Mouse (Mus musculus): ENCODE data around the gene Chpf2.

Gene Chpf2

DNA sequence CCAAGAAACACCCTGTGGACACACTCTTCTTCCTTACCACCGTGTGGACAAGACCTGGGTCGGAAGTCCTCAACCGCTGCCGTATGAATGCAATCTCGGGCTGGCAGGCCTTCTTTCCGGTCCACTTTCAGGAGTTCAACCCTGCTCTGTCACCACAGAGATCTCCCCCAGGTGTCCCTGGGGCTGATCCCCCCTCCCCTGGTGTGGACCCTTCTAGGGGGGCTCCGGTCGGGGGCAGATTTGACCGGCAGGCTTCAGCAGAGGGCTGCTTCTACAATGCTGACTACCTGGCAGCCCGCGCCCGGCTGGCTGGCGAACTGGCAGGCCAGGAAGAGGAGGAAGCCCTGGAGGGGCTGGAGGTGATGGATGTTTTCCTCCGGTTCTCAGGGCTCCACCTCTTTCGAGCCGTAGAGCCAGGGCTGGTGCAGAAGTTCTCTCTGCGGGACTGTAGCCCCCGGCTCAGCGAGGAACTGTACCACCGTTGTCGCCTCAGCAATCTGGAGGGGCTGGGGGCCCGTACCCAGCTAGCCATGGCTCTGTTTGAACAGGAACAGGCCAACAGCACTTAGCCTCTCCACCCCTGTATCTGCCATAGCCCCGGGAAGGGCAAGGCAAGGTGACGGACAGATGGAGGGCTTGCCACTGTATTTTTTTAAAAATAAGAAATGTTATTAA, 5.4 kb downstream of the Chpf2 start:
- DNase-seq (ENCODE audit: low spot score): no peak

DNA sequence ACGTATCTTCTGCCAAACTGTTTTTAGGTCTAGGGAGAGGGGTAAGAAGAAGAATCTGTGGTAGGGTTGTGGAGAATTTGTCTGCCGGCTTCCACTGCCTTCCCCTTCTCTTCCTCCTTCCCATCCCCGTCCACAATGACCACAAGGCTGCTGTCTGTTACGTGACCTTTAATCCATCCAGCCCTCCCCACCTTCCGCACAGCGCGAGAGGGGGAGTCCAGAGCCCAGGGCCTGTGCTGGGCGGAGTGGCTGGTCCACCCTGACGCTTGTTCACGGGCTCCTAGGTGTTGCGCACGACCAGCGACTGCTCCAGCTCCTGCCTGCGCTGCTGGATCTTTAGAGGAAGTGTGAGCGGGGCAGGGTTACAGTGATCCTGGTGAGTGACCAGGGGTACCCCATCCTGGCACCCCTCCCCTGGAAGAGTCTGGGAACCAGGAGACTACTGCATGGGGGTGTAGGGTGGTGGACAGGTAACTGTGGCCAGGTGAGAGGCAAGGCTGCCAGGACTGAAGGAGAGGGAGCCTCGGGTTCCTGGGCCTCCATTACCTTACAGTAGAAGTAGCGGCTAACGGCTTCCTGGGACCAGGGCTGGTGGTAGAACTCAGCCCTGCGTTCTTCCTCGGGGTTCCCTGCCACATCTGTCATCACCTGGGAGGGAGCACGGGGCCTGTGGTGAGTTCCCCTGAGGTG, 6.1 kb downstream of the Chpf2 start:
- no peak for DNase-seq (ENCODE audit: low spot score)

DNA sequence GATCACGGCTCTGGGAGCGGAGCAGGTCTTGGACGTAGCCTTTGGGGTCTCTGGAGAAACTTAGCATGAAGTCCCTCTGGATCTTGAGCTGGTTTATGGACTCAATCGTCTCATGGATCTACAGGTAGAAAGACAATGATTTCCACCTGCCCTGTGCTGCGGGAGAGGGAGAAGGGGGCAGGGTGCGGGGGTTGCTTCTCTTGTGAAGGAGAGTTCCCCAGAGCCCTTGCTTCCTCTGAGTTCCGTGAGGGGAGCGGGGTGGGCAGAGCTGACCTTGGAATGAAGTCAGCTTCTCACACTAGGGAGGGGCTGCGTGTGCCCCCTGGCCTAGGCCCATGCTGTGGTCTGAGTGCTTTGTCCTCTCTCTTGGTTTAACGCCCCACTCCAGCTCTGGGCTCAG, 6.7 kb downstream of the Chpf2 start:
- no peak for DNase-seq (ENCODE audit: low spot score)

DNA sequence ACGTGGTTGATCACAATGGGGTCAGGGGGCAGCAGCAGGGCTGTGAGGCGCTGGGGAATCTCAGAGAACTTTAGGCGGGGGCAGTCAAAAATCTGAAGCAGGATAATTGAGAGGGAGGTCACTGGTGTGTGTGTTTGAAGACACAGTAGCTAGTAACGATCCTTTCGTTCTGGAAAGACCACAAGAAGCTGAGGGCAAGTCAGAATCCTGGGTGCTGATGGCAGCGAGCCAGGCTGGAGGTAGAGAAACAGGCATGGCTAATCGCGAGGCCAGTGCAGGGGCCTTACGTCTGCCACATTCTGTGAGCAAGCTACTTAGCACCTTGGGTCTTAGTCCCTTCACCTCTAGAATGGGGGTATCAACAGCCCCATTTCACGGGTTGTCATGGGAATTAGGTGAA, 7.4 kb downstream of the Chpf2 start:
- DNase-seq (ENCODE audit: low spot score): no peak

DNA sequence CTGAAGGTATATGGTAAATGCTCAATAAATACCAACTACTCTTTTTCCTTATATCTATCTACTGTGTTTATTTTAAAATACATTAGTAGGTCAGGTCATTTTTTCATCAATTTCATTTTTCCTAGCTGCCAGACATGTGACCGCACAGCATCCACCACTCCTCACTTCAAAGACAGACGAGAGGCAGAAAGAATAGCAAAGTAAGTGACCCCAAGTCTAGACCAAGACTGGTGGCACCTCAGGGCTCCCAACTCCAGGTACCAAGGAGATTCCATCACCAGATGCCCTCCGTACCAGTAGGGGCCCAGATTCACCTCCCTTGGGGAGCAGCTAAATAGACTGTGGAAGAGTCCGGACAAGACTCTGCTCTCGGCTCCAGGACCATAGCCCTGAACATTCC, 7.8 kb downstream of the Chpf2 start:
- DNase-seq (ENCODE audit: low spot score): no peak

DNA sequence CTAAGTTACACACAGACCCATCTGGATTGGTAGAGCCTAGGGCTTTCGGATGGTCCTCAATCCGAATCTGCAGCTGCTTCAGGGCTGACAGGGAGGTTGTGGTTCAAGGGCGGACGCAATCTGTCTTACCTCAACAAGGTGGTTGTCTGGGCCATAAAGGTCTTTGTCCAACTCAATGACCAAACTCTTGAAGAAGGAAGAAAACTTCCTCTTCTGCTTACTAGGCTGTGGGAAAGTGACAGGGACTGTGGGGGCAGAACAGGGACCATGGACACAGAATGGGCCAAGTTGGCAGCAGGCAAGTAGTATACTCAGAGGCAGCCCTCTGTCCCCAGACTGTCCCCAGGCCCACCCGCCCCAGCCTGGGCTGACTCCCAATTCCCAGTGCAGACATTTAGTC, 8.7 kb downstream of the Chpf2 start:
- no peak for DNase-seq (ENCODE audit: low spot score)

DNA sequence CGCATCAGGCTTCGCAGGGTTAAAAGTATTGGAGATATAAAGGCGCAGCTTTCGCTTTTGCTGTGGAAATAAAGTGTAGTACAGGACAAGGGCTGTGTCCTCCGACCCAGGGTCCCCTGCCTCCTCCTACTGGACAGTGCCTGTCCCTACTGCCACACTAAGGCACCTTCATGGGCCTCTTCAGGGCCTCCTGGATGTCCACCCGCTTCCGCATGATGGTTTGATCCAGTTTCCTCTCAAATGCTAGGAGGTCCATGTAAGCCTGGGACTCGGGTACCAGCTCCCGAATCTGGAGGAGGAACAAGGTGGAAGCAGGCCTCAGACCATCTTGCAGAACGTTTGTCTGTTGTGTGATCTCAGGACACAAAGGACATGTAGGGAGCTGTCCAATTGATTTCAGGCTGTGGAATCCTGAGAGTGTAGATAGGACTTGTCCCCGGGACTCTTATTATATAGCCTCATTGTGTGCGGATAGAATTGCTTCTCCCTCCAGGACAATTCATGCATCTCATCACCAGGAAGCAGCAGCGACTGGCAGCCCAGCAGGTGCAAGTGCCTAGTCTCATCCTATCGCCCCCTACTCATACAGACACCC, 9.3 kb downstream of the Chpf2 start:
- no peak for DNase-seq (ENCODE audit: low spot score)

DNA sequence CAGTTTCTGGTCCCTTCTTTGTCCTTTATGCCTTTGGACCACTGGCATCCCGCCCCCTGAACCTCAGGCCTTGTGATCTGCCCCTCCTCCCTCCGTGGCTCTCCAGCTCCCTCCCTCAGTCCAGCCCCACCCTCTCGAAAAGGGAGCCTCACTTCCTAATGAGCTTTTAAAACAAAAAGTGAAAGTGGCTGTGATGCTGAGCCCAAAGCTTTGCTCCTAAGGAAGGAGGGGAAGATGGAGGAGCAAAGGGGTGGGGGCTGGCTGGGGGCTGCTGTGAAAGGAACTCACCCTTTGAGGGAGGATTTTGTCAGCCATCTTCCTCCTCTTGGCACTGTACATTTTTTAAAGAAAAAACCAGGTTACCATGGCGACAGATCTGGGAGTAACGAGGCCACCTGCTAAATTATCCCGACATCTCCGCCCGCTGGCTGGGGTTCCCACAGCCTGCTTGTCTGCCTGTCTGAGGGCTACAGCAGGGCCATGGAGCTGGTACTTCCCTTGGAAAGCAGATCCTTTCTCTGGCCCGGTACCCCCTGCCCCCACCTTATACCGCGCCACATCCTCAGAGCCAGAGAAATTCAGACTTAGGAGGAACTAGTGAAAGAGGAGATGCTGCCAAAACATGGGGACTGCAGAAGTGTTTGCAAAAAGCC, 10.1 kb downstream of the Chpf2 start:
- peak; percentile 79 for DNase-seq (ENCODE audit: low spot score)

DNA sequence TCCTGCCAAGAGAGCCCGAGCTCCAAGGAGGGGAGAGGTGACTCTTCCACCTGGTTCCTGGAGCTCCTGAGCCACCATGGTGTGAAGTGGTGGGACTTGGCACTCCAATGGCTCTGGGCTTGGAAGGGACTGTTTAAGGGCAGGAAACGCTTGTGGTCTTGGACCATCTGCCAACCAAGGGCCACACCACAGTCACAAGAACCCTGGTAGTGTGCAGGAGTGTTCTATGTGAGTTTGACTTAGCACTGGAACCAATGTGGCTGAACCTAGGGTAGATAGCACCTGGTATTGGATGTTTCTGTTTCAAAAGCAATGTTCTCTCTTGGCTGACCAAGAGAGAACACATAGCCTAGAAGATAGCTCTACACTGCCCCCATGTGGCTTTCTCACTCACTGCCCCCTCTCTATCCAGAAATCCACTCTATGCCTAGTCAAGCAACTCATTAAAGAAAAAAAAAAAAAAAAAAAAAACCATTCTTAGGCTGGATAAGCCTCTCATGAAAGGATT, 10.7 kb downstream of the Chpf2 start:
- DNase-seq (ENCODE audit: low spot score): peak; percentile 89

DNA sequence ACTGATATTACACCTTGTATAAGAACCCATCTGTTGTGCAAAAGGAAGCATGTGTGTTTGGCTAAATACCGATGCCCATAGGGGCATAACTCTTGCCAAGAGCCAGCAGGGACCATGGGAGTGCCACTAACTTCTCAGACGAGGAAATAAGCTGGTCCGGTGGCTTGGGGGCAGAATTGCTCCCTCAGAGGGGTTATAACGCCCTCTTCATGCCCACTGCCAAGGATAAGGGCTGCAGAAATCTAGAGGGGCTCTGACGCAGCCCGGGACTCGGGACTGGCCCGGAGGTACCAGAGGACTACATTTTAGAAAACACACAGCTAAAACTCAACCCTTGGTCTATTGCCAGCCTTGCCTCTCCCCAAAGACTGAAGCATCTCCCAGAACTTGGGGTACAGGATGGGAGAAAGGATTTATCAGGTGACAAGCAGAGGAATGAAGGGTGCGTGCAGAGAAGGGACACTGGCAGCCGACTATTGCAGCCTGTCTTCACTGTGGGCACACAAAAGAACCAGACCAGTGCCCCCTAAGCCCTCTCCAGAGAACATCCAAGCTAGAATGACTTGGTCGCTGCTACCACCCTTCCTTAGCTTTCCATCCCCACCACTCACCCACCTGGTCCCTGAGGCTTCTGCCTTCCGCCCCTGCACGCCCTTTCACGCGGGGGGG, 11.5 kb downstream of the Chpf2 start:
- no peak for DNase-seq (ENCODE audit: low spot score)

DNA sequence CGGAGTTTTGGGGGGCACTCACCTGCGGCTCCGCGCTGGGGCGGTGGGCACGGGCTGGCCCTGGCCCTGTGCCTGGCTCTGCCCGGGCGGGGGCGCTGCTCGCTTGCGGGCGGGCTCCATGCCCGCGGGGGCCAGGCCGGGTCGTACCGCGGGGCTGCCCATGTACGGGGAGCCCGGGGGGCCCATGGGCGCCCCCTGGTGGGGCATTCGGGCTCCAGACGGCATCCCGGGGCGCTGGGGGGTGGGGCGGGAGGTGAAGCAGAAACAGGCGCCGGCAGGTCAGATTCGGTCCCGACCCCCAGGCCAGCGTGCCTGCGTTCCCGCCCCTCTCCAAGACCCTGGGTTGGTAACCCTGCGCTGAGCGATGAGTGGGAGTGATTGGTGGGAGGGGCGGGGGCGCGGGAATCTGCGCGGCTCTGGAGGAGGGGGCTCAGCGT, 12.0 kb downstream of the Chpf2 start:
- DNase-seq (ENCODE audit: low spot score): no peak

DNA sequence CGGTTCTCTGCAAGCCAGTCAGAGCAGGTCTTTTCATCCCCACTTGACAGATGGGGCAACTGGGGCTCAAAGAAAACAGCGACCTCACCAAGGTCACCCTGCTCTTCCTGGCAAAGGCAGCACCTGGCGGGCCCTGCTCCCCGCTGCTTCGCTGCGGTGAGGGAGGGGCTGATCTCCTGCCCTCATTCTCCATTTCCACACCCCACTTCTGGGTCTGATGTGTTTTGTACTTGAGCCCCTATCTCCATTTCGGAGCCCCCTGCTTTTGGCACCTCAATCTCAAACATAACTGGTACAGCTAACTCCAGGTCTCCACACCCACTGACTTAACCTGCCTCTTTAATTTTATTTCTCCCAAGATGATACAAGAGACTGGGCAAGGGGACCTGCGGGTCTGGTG, 12.6 kb downstream of the Chpf2 start:
- no peak for DNase-seq (ENCODE audit: low spot score)

DNA sequence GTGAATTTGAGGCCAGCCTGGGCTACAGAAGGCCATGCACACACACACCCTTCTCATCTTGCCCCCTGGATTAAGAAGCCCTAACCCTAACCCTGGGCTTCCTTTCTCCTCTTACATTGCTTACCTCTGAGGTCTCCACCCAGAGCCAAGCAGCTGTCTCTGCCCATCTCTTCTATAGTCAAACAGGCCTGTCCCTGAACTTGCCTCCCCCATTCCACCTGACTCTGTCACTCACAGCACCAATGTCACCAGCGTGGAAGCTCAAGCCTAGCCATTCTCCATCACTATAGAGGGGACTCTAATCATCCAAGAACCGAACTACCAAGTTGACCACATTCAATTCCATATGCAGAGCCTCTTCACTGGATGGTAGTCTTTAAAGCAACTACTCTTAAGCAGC, 13.7 kb downstream of the Chpf2 start:
- no peak for DNase-seq (ENCODE audit: low spot score)

DNA sequence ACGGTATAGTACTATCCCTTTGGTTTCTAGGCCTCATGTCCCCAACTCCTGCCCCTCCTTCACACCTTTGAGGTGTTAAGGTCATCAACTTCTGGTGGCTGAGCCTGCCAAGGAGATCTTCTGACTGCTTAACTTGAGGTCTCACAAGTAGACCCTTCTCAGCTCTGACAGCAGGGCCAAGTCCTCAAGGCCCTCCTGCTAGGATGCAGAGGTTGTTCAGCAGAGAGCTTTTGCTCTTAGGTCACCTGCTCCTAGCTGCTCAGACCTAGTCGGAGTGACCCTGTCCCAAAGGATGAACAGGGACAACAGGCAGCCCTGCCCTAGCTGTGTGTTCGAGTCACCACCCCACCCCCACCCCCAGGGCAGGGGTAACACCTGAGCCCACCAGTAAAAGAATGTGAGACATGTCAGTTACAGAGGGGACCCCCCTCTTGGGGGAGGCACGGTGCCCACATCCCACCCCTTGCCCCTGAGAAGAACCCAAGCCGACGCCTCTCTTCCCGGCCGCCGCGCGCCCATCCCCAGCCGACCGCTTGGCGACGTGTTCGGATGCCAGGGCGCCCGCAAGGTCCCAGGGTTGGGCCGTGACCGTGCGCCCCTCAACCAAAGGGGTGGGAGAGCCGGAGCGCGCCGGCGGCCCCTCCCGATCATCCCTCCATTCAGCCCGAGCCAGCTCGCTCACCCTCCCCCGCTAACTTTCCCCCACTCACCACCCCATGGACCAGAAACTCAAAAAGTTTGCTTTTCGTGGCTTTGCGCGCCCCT, 14.7 kb downstream of the Chpf2 start:
- no peak for DNase-seq (ENCODE audit: low spot score)

DNA sequence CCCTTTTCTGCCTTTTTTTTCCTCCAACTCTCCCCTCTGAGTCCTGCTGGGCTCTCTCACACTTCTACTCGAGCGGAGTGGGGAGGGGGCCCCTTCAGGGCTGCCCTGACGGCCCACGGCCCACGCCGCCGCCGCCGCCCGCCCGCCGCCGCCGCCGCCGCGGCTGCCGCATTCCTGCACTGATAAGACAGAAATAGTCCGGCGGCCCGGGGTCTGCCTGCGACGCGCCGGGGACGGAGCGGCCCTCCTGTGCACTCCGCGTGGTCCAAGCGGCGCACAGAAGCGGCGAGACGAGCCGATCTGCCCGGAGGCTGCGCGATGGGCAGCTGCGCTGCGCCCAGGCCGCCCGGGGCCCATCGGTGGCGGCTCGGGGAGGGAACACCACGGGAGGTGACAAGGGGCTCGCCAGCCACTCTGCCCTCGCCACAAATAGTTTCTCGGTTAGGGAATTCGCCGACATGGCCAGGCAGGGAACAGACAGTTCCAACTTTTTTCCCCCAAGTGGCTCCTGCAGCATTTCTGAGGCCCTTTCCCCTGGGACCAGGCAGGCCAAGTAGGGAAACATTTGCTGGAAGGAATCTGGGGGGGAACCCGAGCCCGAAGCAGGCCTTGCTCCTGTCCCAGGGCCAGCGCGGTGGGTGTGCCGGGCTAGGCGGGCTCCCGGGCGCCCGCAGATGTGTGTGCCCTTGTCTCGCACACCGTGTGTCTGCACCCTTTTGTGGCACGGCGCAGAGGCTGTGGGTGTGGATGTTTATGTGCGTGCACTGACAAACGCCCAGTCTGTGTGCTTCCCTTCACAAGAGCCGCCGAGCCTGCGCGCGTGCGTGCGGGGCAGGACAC, 15.6 kb downstream of the Chpf2 start:
- no peak for DNase-seq (ENCODE audit: low spot score)

DNA sequence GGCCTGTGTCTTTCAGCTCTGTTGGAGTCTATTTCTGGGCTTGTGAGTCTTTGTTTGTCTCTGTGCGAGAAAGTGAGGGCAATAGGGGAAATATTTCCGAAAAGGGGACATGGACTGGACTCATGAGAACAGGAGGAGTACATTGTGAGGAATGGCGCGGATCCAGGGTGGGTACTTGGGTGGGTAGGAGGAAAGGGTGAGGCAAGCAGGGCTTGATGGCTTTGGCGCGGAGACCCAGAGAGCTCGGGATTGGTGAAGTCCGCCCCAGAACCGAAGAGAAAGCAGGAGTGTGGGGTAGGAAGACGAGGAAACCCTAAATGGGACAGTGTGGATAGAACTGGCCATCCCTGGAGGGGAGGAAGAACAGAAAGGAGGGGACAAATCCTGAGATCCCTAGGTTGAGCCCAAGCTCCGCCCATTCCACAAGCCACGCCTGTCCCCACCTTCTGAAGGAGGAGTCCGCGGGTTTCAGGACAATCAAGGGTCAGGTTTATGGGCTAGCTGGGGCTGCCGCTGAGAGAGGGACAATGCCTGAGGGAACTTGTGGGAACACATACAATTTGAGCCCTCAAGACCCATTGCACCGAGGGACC, 16.3 kb downstream of the Chpf2 start:
- peak; percentile 69 for DNase-seq (ENCODE audit: low spot score)

DNA sequence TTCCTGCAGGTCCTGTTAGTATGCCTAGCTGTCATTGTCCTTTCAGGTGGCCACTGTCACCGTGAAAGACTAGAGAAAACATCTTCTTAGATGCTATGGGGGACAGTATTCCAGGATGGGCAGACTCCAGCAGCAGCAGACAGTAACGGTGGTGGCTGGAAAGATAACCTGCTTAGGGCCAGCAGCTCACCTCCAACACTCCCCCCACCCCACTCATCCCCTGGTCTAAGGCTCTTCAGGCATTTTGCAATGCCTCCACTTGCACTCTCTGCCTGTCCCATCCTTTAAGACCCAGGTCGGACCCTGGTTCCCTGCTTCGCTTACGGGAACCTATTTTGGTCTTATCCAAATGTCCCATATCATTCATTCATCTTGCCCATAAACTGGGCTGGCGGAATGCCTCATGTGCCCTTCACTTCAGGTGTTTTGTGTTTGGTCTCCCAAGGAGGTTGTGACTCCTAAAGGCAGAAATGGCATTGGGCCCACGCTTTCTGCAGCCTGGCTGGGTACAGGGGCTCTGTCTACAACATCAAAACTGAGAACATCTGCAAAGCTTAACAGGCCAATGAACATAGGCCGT, 17.0 kb downstream of the Chpf2 start:
- DNase-seq (ENCODE audit: low spot score): no peak

DNA sequence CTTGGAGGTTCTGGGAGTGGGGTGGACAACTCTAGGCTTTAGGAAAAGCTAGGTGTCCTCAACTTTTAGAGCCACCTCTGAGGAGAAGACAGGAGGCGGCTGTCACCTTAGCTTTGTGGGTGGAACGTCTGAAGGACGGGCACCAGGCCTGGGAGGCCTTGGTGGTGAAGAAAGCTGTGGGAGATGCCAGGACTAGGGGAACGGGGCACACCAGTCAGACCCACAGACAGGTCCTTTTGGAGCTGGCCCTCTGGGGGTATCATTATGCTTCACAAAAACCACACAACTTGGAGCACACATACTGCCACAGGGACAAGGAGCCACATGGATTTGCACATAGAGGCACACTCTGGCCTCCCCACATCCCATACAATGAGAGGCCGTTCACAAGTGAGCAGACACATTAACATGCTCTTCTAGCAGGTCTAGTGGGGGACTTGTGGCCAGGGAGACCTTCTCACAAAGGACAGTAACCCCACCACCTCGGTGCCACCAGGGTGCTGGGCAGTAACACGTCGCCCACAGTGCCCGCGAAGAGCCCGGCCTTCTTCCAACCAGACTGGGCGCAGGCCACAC, 17.6 kb downstream of the Chpf2 start:
- DNase-seq (ENCODE audit: low spot score): no peak

DNA sequence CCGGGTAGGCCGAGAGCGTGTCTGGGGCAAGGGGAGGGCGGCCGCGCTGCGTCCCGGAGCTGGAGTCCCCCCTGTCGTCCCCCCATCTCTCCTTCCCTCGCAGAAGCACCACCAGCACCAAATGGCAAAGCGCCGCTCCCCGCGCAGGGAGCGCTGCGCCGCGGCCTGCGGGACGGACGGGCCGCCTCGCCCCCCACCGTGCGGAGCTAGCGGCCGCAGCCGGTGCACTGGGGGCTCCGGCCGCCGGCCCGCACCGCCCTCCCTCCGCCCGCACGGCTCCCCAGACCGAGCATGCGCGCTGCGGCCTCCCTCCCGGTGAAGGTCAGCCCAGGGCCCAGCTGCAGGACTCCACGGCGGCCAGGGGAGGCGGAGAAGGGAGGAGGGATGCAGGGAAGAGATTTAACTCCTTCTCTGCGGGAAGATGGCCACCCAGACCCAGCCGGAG, 18.1 kb downstream of the Chpf2 start:
- DNase-seq (ENCODE audit: low spot score): peak; percentile 79
